Mouse (Mus musculus) CH12.LX (cell line): ENCODE results near the gene Srgap2. TPM values are rescaled to one million over a fixed set of nuclear protein-coding genes. Genes with fewer than 3 reads are reported as not detected.

Experiments used
- DNase-seq: peaks from one replicate; pipeline ENCODE4 v3.0.0-alpha.2; 2013; ENCODE audit errors: extremely low read depth
- H3K27ac ChIP-seq: 2 replicates; pipeline ENCODE4 v1.5.1; 2012; ENCODE audit warnings: low read depth, mild to moderate bottlenecking, control low read depth, moderate library complexity; ENCODE audit not compliant: insufficient read depth
- H3K27me3 ChIP-seq: replicated peaks from 2 replicates; pipeline ENCODE3; 2012; ENCODE audit warnings: inconsistent platforms
- H3K36me3 ChIP-seq, 2 experiments: replicated peaks in 1 of 2; 2 replicates each; pipeline versions ENCODE3 to v1.6.1; 2012; ENCODE audit warnings: inconsistent platforms in 1 of 2, low read length in 1 of 2, mild to moderate bottlenecking in 1 of 2, mixed read lengths in 1 of 2, moderate library complexity in 1 of 2; ENCODE audit not compliant: control insufficient read depth in 1 of 2, insufficient read depth in 1 of 2
- H3K4me1 ChIP-seq, 2 experiments: 2 replicates each; pipeline ENCODE4 v1.6.1; 2012; ENCODE audit warnings: inconsistent platforms in 1 of 2, moderate library complexity in 1 of 2; ENCODE audit not compliant: insufficient read depth in 2 of 2, control insufficient read depth in 1 of 2
- H3K4me2 ChIP-seq: 2 replicates; pipeline ENCODE4 v1.6.1; 2012; ENCODE audit warnings: low read depth, mild to moderate bottlenecking, control low read depth; ENCODE audit not compliant: poor library complexity, insufficient read depth, severe bottlenecking
- H3K4me3 ChIP-seq, 3 experiments: fragments of 150-350 bp in 1 of 3; sonication (generic) in 1 of 3; replicated peaks in 1 of 3; 2 replicates each; pipeline versions ENCODE3 to v1.5.1; 2011 to 2012; ENCODE audit warnings: low read depth in 2 of 3, low read length in 2 of 3, mild to moderate bottlenecking in 2 of 3, moderate library complexity in 2 of 3, control low read depth in 1 of 3, improper control_type of control experiment in 1 of 3, inconsistent platforms in 1 of 3, mixed read lengths in 1 of 3; ENCODE audit not compliant: poor library complexity in 1 of 3
- H3K79me2 ChIP-seq: replicated peaks from 2 replicates; pipeline ENCODE4 v1.6.1; 2012; ENCODE audit warnings: mild to moderate bottlenecking, moderate library complexity; ENCODE audit not compliant: control insufficient read depth, poor library complexity, insufficient read depth, severe bottlenecking; ENCODE audit errors: extremely low read depth
- H3K9ac ChIP-seq: 2 replicates; pipeline ENCODE4 v1.6.1; 2012; ENCODE audit warnings: low read depth, mild to moderate bottlenecking, control low read depth, moderate library complexity; ENCODE audit not compliant: insufficient read depth
- H3K9me3 ChIP-seq: replicated peaks from 2 replicates; pipeline ENCODE3; 2012; ENCODE audit warnings: low read length, inconsistent platforms, mixed read lengths
- CHD1 ChIP-seq: IDR thresholded peaks from 2 replicates; pipeline ENCODE4 v1.6.1; 2012; ENCODE audit warnings: low read depth, low read length, improper control_type of control experiment, inconsistent platforms
- CTCF ChIP-seq, 2 experiments: IDR thresholded peaks in 1 of 2; conservative IDR thresholded peaks in 1 of 2; 2 replicates each; pipeline ENCODE4 v1.5.1; 2011 to 2012; ENCODE audit warnings: low read depth in 2 of 2, low read length in 2 of 2, improper control_type of control experiment in 1 of 2, inconsistent platforms in 1 of 2, mild to moderate bottlenecking in 1 of 2, moderate library complexity in 1 of 2
- ELF1 ChIP-seq: IDR thresholded peaks from 2 replicates; pipeline ENCODE4 v1.6.1; 2014; ENCODE audit warnings: low read depth, mild to moderate bottlenecking, inconsistent platforms, low read length, improper control_type of control experiment
- EP300 ChIP-seq: IDR thresholded peaks from 2 replicates; pipeline ENCODE4 v1.6.1; 2011; ENCODE audit warnings: low read length, improper control_type of control experiment
- GABPA ChIP-seq: IDR thresholded peaks from 2 replicates; pipeline ENCODE4 v1.6.1; 2012; ENCODE audit warnings: low read depth, low read length, improper control_type of control experiment, inconsistent platforms; ENCODE audit not compliant: insufficient replicate concordance
- HCFC1 ChIP-seq: IDR thresholded peaks from 2 replicates; pipeline ENCODE4 v1.6.1; 2012; ENCODE audit warnings: low read depth, mild to moderate bottlenecking, inconsistent platforms, low read length, improper control_type of control experiment
- JUN ChIP-seq: IDR thresholded peaks from 2 replicates; pipeline ENCODE4 v1.6.1; 2011; ENCODE audit warnings: low read depth, mild to moderate bottlenecking, low read length, improper control_type of control experiment, moderate library complexity; ENCODE audit not compliant: insufficient read depth
- KAT2A ChIP-seq: IDR thresholded peaks from 2 replicates; pipeline ENCODE4 v1.6.1; 2012; ENCODE audit warnings: low read length, improper control_type of control experiment, inconsistent platforms; ENCODE audit not compliant: insufficient replicate concordance
- MYC ChIP-seq: IDR thresholded peaks from 2 replicates; pipeline ENCODE4 v1.6.1; 2011; ENCODE audit warnings: low read depth, mild to moderate bottlenecking, improper control_type of control experiment, low read length
- NELFE ChIP-seq: IDR thresholded peaks from 2 replicates; pipeline ENCODE4 v1.6.1; 2011; ENCODE audit warnings: low read depth, low read length, improper control_type of control experiment
- PAX5 ChIP-seq: IDR thresholded peaks from 2 replicates; pipeline ENCODE4 v1.6.1; 2012; ENCODE audit warnings: low read length, inconsistent platforms, mixed read lengths
- POLR2A ChIP-seq: IDR thresholded peaks from 2 replicates; pipeline ENCODE4 v1.6.1; 2011; ENCODE audit warnings: low read depth, mild to moderate bottlenecking, improper control_type of control experiment, low read length
- POLR2AphosphoS2 ChIP-seq: IDR thresholded peaks from 2 replicates; pipeline ENCODE4 v1.6.1; 2011; ENCODE audit warnings: low read depth, low read length, improper control_type of control experiment
- RCOR1 ChIP-seq: conservative IDR thresholded peaks from 2 replicates; pipeline ENCODE4 v1.6.1; 2012; ENCODE audit warnings: low read depth, mild to moderate bottlenecking, inconsistent platforms, low read length, improper control_type of control experiment
- TBP ChIP-seq: conservative IDR thresholded peaks from 2 replicates; pipeline ENCODE4 v1.6.1; 2011; ENCODE audit warnings: low read depth, low read length, improper control_type of control experiment
- TCF12 ChIP-seq: IDR thresholded peaks from 2 replicates; pipeline ENCODE4 v1.6.1; 2014; ENCODE audit warnings: low read depth, mild to moderate bottlenecking, inconsistent platforms, low read length, improper control_type of control experiment
- UBTF ChIP-seq: IDR thresholded peaks from 2 replicates; pipeline ENCODE4 v1.6.1; 2012; ENCODE audit warnings: low read depth, mild to moderate bottlenecking, inconsistent platforms, low read length, improper control_type of control experiment, moderate library complexity
- USF1 ChIP-seq: IDR thresholded peaks from 2 replicates; pipeline ENCODE4 v1.6.1; 2014; ENCODE audit warnings: low read depth, mild to moderate bottlenecking, inconsistent platforms, low read length, improper control_type of control experiment
- ZNF384 ChIP-seq: IDR thresholded peaks from 2 replicates; pipeline ENCODE4 v1.6.1; 2012; ENCODE audit warnings: low read depth, low read length, improper control_type of control experiment, inconsistent platforms
- dilution Hi-C: fragments of 300-500 bp; cut with MboI; formaldehyde crosslinking; loops from 2 replicates; pipeline ENCODE4 v1.14.3; 2020; ENCODE audit warnings: low sequenced_read_pairs; ENCODE audit not compliant: extremely low pct_unique_long_range_greater_than_20kb, extremely low pct_ligation_motif_present
- in situ Hi-C: fragments of 300-500 bp; cut with MboI; formaldehyde crosslinking; loops from 3 replicates; pipeline ENCODE4 v1.14.3; 2019; ENCODE audit warnings: low sequenced_read_pairs, low pct_ligation_motif_present, low pct_unique_long_range_greater_than_20kb, mixed read lengths
- polyA plus RNA-seq: library from polyadenylated mRNA; unstranded; fragments of >175 nt; gene quantifications from 2 replicates; pipeline ENCODE4 v1.2.1, GENCODE M21; 2012; ENCODE audit warnings: low read depth; ENCODE audit not compliant: insufficient read length
- total RNA-seq, 2 experiments: library from RNA; depleted of rRNA; stranded (reverse); fragments of 300-350 nt in 1 of 2; fragments of >200 nt in 1 of 2; gene quantifications; 2 replicates each; pipeline ENCODE4 v1.2.3; 2012 to 2014

Gene Srgap2
- total and polyA plus RNA-seq, 3 experiments = 9.7 to 28.1 (median 26.8) TPM

GRCm38 (mm10) chr1:131555042-131555812, 28.1 kb upstream of the Srgap2 start (continued):
- TF ChIP-seq GABPA = no peak
- TF ChIP-seq HCFC1 = peak; percentile 46; the same call in 1 of the 2 replicates
- TF ChIP-seq KAT2A = no peak
- TF ChIP-seq USF1 = no peak
- no peak; the same call in 1 of the 2 replicates for TF ChIP-seq POLR2A
- no peak for TF ChIP-seq UBTF
- no peak for TF ChIP-seq ZNF384

GRCm38 (mm10) chr1:131553428-131553827, 26.3 kb upstream of the Srgap2 start:
- no peaks in the 10 kb centered on the region for H3K36me3 ChIP-seq
- dilution Hi-C loops = no loop called here
- no peaks in the 10 kb centered on the region for H3K79me2 ChIP-seq
- H3K4me1 ChIP-seq = peaks cover 2 to 23% of the 10 kb centered on the region in 2 experiments; a peak in 3 of 4 replicates
- peak; percentile 49 for DNase-seq
- H3K9ac ChIP-seq = no peak overlapping the region
- H3K9me3 ChIP-seq = peaks cover 6% of the 10 kb centered on the region
- H3K27ac ChIP-seq = no peak overlapping the region
- no peak overlapping the region for H3K4me3 ChIP-seq
- H3K27me3 ChIP-seq = no peaks in the 10 kb centered on the region
- TF ChIP-seq EP300 (peak; percentile 46; the same call in 1 of the 2 replicates), MYC (peak; percentile 31; the same call in 1 of the 2 replicates), ZNF384 (peak; percentile 66; the same call in 1 of the 2 replicates), PAX5 (no peak), TCF12 (no peak)
- TF ChIP-seq, all 38 proteins: peak for 3
- in situ Hi-C loops = loop anchor here (5.0 kb wide), 1 partner anchor 266 kb away; no protein-coding TSS in a partner anchor
- H3K4me2 ChIP-seq = no peak overlapping the region

- H3K4me1 ChIP-seq = peaks cover 2 to 23% of the 10 kb centered on the region in 2 experiments; a peak in 3 of 4 replicates
- H3K36me3 ChIP-seq = no peaks in the 10 kb centered on the region
- dilution Hi-C loops = no loop called here
- H3K4me3 ChIP-seq = no peak overlapping the region
- no peak overlapping the region for H3K9ac ChIP-seq
- H3K4me2 ChIP-seq = no peak overlapping the region
- peaks cover 6% of the 10 kb centered on the region for H3K9me3 ChIP-seq
- in situ Hi-C loops = loop anchor here (5.0 kb wide), 1 partner anchor 265 kb away; no protein-coding TSS in a partner anchor
- no peaks in the 10 kb centered on the region for H3K79me2 ChIP-seq
- DNase-seq = no peak
- H3K27me3 ChIP-seq = no peaks in the 10 kb centered on the region
- no peak for TF ChIP-seq CHD1
- no peak for TF ChIP-seq ELF1
- TF ChIP-seq POLR2AphosphoS2 = no peak
- TF ChIP-seq TBP = no peak
- TF ChIP-seq POLR2A = no peak
- no peak for TF ChIP-seq PAX5
- no peak for TF ChIP-seq CTCF (conservative IDR thresholded peaks at IDR 0.05 in 1 of 2, IDR thresholded peaks at IDR 0.05 in 1 of 2; ENCODE audit: low read depth in 2 of 2, low read length in 2 of 2)
- TF ChIP-seq USF1 = no peak
- no peak for TF ChIP-seq NELFE
- no peak for TF ChIP-seq RCOR1
- TF ChIP-seq JUN = no peak
- no peak overlapping the region for H3K27ac ChIP-seq
Observed at GRCm38 (mm10) chr1:131551956-131552355, 24.8 kb upstream of the Srgap2 start.
